Mouse (Mus musculus) CH12.LX (cell line): ENCODE data around the gene Fam13c.

Experiments
- CTCF ChIP-seq, 2 experiments: IDR thresholded peaks in 1 of 2; conservative IDR thresholded peaks in 1 of 2; 2 replicates each; pipeline ENCODE4 v1.5.1; 2011 to 2012; ENCODE audit warnings: low read depth in 2 of 2, low read length in 2 of 2, improper control_type of control experiment in 1 of 2, inconsistent platforms in 1 of 2, mild to moderate bottlenecking in 1 of 2, moderate library complexity in 1 of 2
- E2F4 ChIP-seq: IDR thresholded peaks from 2 replicates; pipeline ENCODE4 v1.6.1; 2011; ENCODE audit warnings: low read depth, low read length, improper control_type of control experiment; ENCODE audit not compliant: insufficient replicate concordance
- JUND ChIP-seq: conservative IDR thresholded peaks from 2 replicates; pipeline ENCODE4 v1.6.1; 2011; ENCODE audit warnings: low read depth, low read length, improper control_type of control experiment
- KAT2A ChIP-seq: IDR thresholded peaks from 2 replicates; pipeline ENCODE4 v1.6.1; 2012; ENCODE audit warnings: low read length, improper control_type of control experiment, inconsistent platforms; ENCODE audit not compliant: insufficient replicate concordance
- TBP ChIP-seq: conservative IDR thresholded peaks from 2 replicates; pipeline ENCODE4 v1.6.1; 2011; ENCODE audit warnings: low read depth, low read length, improper control_type of control experiment
- TCF12 ChIP-seq: IDR thresholded peaks from 2 replicates; pipeline ENCODE4 v1.6.1; 2014; ENCODE audit warnings: low read depth, mild to moderate bottlenecking, inconsistent platforms, low read length, improper control_type of control experiment

DNA sequence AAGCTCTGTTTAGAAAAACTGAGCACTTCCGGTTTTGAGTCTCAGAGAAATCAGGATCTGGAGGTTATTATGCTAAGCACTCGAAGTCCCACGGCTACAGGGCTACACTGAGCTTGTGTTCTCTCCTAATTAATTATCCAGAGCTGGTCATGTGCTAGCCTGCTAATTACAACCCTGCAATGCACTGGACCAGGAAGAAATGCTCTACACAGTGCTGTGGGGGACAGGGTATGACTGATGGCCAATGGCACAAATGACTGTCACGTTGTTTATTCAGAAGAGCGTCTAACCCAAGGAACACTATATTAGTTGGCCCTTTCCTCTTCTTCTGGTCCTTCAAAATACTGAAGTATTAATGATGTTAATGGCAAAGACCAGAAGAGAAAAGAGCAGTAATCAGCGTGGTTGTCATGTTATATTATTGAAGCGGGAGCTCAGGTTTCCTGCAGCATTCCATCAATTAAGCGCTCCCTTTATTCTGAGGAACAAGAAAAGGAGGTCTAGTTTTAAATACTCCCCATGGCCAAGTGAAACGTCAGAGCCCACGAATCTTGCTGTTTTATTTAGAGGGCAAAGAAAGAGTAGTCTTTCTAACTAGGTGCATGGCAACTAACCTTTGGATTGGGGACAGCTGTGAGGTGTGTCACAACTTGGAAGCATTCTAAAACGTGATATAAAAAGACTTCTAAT lies 18.4 kb downstream of the Fam13c start:
- TF ChIP-seq JUND (no peak), CTCF (conservative IDR thresholded peaks at IDR 0.05 in 1 of 2, IDR thresholded peaks at IDR 0.05 in 1 of 2; ENCODE audit: low read depth in 2 of 2, low read length in 2 of 2) (no peak), KAT2A (no peak), TBP (no peak), TCF12 (no peak), E2F4 (no peak)
